Mouse (Mus musculus) ES-E14 (cell line): ENCODE results near the gene Gm3286. TPM values are rescaled to one million over a fixed set of nuclear protein-coding genes. Genes with fewer than 3 reads are reported as not detected.
"Not testable (repeated sequence)": the region's sequence is repeated elsewhere in the genome, so short reads cannot be mapped to it uniquely, and the experiment has no call there.

Source experiments
- DNase-seq: peaks from one replicate; pipeline ENCODE4 v3.0.0-alpha.2; 2013; ENCODE audit warnings: low read depth, low spot score
- H3K27ac ChIP-seq: 2 replicates; pipeline ENCODE4 v1.5.1; 2012; ENCODE audit warnings: low read depth, mild to moderate bottlenecking, low read length, moderate library complexity, mixed read lengths; ENCODE audit not compliant: poor library complexity, insufficient read depth, severe bottlenecking
- H3K36me3 ChIP-seq: 2 replicates; pipeline ENCODE4 v1.6.1; 2012; ENCODE audit warnings: mild to moderate bottlenecking, low read length, moderate library complexity, mixed read lengths; ENCODE audit not compliant: control insufficient read depth, poor library complexity, insufficient read depth, severe bottlenecking
- H3K4me1 ChIP-seq, 2 experiments: fragments of 150-350 bp in 1 of 2; sonication (generic) in 1 of 2; 2 replicates each; pipeline ENCODE4 v1.6.1; 2012; ENCODE audit warnings: low read length in 2 of 2, mild to moderate bottlenecking in 1 of 2, mixed read lengths in 1 of 2; ENCODE audit not compliant: control insufficient read depth in 2 of 2, insufficient read depth in 2 of 2, poor library complexity in 1 of 2
- H3K4me3 ChIP-seq, 2 experiments: fragments of 150-350 bp in 1 of 2; sonication (generic) in 1 of 2; 2 replicates each; pipeline ENCODE4 v1.5.1; 2012; ENCODE audit warnings: low read length in 2 of 2, low read depth in 1 of 2, mild to moderate bottlenecking in 1 of 2, mixed read lengths in 1 of 2; ENCODE audit not compliant: insufficient read depth in 1 of 2, poor library complexity in 1 of 2, severe bottlenecking in 1 of 2
- H3K9ac ChIP-seq: 2 replicates; pipeline ENCODE4 v1.6.1; 2012; ENCODE audit warnings: low read depth, mild to moderate bottlenecking, low read length, mixed read lengths; ENCODE audit not compliant: poor library complexity, insufficient read depth, severe bottlenecking
- H3K9me3 ChIP-seq: fragments of 150-350 bp; sonication (generic); 2 replicates; pipeline ENCODE4 v1.6.1; 2012; ENCODE audit warnings: low read depth, mild to moderate bottlenecking, low read length; ENCODE audit not compliant: control insufficient read depth, insufficient read depth
- in situ Hi-C, 2 experiments: fragments of 600-800 bp; cut with MboI; formaldehyde crosslinking; loops; one replicate each; pipeline ENCODE4 v1.15.1; 2025; ENCODE audit warnings: low sequenced_read_pairs in 2 of 2, inconsistent platforms in 1 of 2; ENCODE audit not compliant: unreplicated experiment in 2 of 2
- total RNA-seq: library from RNA; depleted of rRNA; stranded (reverse); fragments of 300-350 nt; gene quantifications from 2 replicates; pipeline ENCODE4 v1.2.3, GENCODE M21; 2012; rRNA removed

Gm3286 gene
- total RNA-seq: not detected in 2 replicates

- H3K4me1 ChIP-seq, H3K9ac ChIP-seq, H3K27ac ChIP-seq, H3K9me3 ChIP-seq, in situ Hi-C loops, H3K4me3 ChIP-seq, DNase-seq, H3K36me3 ChIP-seq: not testable (repeated sequence)
These were observed at the start of gene Gm3286 for GRCm38 (mm10) chr5:95510458-95510857. Gene Gm3286 (plus strand): TSS chr5:95510758.

Other genes with a start within 250 kb of the Gm3286 start
- not detected in 2 replicates for gene Gm10424, start 238.0 kb upstream of the Gm3286 start, total RNA-seq
- not detected in 2 replicates for gene Gm3259, start 204.8 kb upstream of the Gm3286 start, total RNA-seq
- not detected in 2 replicates for gene D5Ertd577e, start 54.0 kb upstream of the Gm3286 start, total RNA-seq
- gene Gm7971, start 84.1 kb downstream of the Gm3286 start, total RNA-seq: 2.4 and 2.7 TPM in 2 replicates
- 1.0 and 1.3 TPM in 2 replicates for gene Gm7978, start 225.4 kb downstream of the Gm3286 start, total RNA-seq
- 0.58 and 1.5 TPM in 2 replicates for gene Gm7982, start 231.3 kb downstream of the Gm3286 start, total RNA-seq